Mouse (Mus musculus) heart, embryonic 13.5 days (tissue): ENCODE data around the gene Slc4a2. TPM values are rescaled to one million over a fixed set of nuclear protein-coding genes. Genes with fewer than 3 reads are reported as not detected.

Source experiments
- ATAC-seq: fragments of 200-750 bp; cut with Nextera tagmentation; 2 replicates; pipeline ENCODE4 v1.8.0; 2017; ENCODE audit warnings: moderate TSS enrichment; ENCODE audit not compliant: insufficient number of reproducible peaks, low FRiP score, low TSS enrichment; ENCODE audit errors: extremely low read depth
- H3K27ac ChIP-seq: fragments of 300-500 bp; sonication (generic); replicated peaks from 2 replicates; pipeline ENCODE4 v1.5.1; 2015; ENCODE audit warnings: moderate library complexity, mild to moderate bottlenecking, inconsistent platforms
- H3K27me3 ChIP-seq: fragments of 300-500 bp; sonication (generic); replicated peaks from 2 replicates; pipeline ENCODE4 v1.6.1; 2015; ENCODE audit warnings: mild to moderate bottlenecking, inconsistent platforms
- H3K36me3 ChIP-seq: fragments of 300-500 bp; sonication (generic); 2 replicates; pipeline ENCODE4 v1.6.1; 2015; ENCODE audit warnings: mild to moderate bottlenecking, inconsistent platforms
- H3K4me1 ChIP-seq: fragments of 300-500 bp; sonication (generic); 2 replicates; pipeline ENCODE4 v1.6.1; 2015; ENCODE audit warnings: inconsistent platforms
- H3K4me2 ChIP-seq: fragments of 300-500 bp; sonication (generic); 2 replicates; pipeline ENCODE4 v1.6.1; 2015; ENCODE audit warnings: inconsistent platforms, mild to moderate bottlenecking, moderate library complexity
- H3K4me3 ChIP-seq: fragments of 300-500 bp; sonication (generic); 2 replicates; pipeline ENCODE4 v1.5.1; 2015; ENCODE audit warnings: moderate library complexity, mild to moderate bottlenecking, inconsistent platforms
- H3K9ac ChIP-seq: fragments of 300-500 bp; sonication (generic); 2 replicates; pipeline ENCODE4 v1.6.1; 2015; ENCODE audit warnings: inconsistent platforms, mild to moderate bottlenecking, moderate library complexity
- H3K9me3 ChIP-seq: fragments of 300-500 bp; sonication (generic); 2 replicates; pipeline ENCODE4 v1.6.1; 2016; ENCODE audit warnings: inconsistent platforms
- WGBS: fragments of 180-500 bp; shearing (Covaris S2); methylation state at CpG from one replicate; pipeline ENCODE4 v1.1.7; 2015; ENCODE audit warnings: mixed read lengths; 5-methylcytosine and 5-hydroxymethylcytosine counted together
- polyA plus RNA-seq: library from polyadenylated mRNA; unstranded; fragments of >200 nt; fragmentation: Nextera tagmentation; extraction: Ambion mirVana; gene quantifications from 2 replicates; pipeline ENCODE4 v1.2.1, GENCODE M21; 2015

Slc4a2 gene
- polyA plus RNA-seq, 1 experiment from 2014 or later, result 29.3 TPM

- Histone ChIP-seq H3K4me1 (peaks cover 51% of the 10 kb centered on the region), H3K4me3 (peak overlapping the region; percentile 81), H3K9ac (peak overlapping the region; percentile 91; the same call in 1 of the 2 replicates), H3K36me3 (peaks cover 31% of the 10 kb centered on the region), H3K27ac (no peak overlapping the region), H3K9me3 (no peaks in the 10 kb centered on the region), H3K27me3 (no peaks in the 10 kb centered on the region), H3K4me2 (peak overlapping the region; percentile 96)
- no peak for ATAC-seq
- 27% methylated on average over 12 of the region's 12 CpGs for WGBS
Measured at GRCm38 (mm10) chr5:24427285-24427633, 3.6 kb downstream of the Slc4a2 start.

DNA sequence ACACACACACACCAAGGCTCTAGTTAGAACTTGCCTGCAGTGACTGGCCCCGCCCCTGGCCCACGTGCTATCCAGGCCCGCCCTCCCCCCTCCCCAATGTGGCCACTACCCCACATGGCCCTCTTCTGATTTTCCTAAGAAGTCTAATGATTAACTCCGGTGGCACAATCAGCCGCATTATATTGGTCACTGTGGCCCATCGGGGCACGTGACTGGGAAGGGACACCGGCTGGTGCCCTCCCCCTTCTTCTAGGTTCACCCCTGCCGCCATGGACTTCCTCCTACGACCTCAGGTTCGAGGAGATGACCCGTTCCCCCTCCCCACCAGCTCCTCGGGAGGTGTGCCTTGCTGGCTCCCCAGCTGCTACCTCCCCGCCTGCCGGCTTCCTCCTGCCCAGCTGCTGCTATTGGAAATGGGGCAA is 4.4 kb downstream of the Slc4a2 start:
- ATAC-seq, result no peak
- peak overlapping the region; percentile 96 for H3K4me2 ChIP-seq
- H3K36me3 ChIP-seq, result peaks cover 39% of the 10 kb centered on the region
- H3K9ac ChIP-seq, result peak overlapping the region; percentile 91
- 14% methylated on average over 15 of the region's 15 CpGs for WGBS
- no peaks in the 10 kb centered on the region for H3K9me3 ChIP-seq
- peaks cover 49% of the 10 kb centered on the region for H3K4me1 ChIP-seq
- 0 out of 2 replicates have a peak overlapping the region, but pooled peaks have one; percentile 3 for H3K4me3 ChIP-seq
- no peaks in the 10 kb centered on the region for H3K27me3 ChIP-seq
- 0 out of 2 replicates have a peak overlapping the region, but pooled peaks have one; percentile 5 for H3K27ac ChIP-seq

GRCm38 (mm10) chr5:24428596-24428995 is 5.0 kb downstream of the Slc4a2 start:
- Histone ChIP-seq H3K9me3 (no peaks in the 10 kb centered on the region), H3K4me1 (peaks cover 54% of the 10 kb centered on the region), H3K36me3 (peaks cover 45% of the 10 kb centered on the region), H3K27me3 (no peaks in the 10 kb centered on the region), H3K27ac (0 out of 2 replicates have a peak overlapping the region, but pooled peaks have one; percentile 5), H3K4me3 (0 out of 2 replicates have a peak overlapping the region, but pooled peaks have one; percentile 3), H3K4me2 (peak overlapping the region; percentile 96), H3K9ac (peak overlapping the region; percentile 91)
- ATAC-seq, result no peak
- WGBS, result 21% methylated on average over 9 of the region's 9 CpGs

GRCm38 (mm10) chr5:24433993-24434392 is 10.4 kb downstream of the Slc4a2 start:
- ATAC-seq, result no peak
- Histone ChIP-seq H3K27me3 (no peaks in the 10 kb centered on the region), H3K4me3 (no peak overlapping the region), H3K4me2 (no peak overlapping the region), H3K36me3 (peaks cover 96% of the 10 kb centered on the region), H3K4me1 (peaks cover 16% of the 10 kb centered on the region), H3K9ac (peak overlapping the region; percentile 19; the same call in 1 of the 2 replicates), H3K9me3 (no peaks in the 10 kb centered on the region), H3K27ac (peak overlapping the region; percentile 53; the same call in 1 of the 2 replicates)
- 84% methylated on average over 8 of the region's 8 CpGs for WGBS

- no peak overlapping the region for H3K4me3 ChIP-seq
- 91% methylated on average over 8 of the region's 8 CpGs for WGBS
- H3K4me1 ChIP-seq, result peaks cover 20% of the 10 kb centered on the region
- no peaks in the 10 kb centered on the region for H3K9me3 ChIP-seq
- H3K9ac ChIP-seq, result no peak overlapping the region
- H3K27ac ChIP-seq, result no peak overlapping the region
- no peak for ATAC-seq
- no peaks in the 10 kb centered on the region for H3K27me3 ChIP-seq
- H3K36me3 ChIP-seq, result peaks cover 74% of the 10 kb centered on the region
- no peak overlapping the region for H3K4me2 ChIP-seq
Measured at GRCm38 (mm10) chr5:24441187-24441586, 17.6 kb downstream of the Slc4a2 start.

DNA sequence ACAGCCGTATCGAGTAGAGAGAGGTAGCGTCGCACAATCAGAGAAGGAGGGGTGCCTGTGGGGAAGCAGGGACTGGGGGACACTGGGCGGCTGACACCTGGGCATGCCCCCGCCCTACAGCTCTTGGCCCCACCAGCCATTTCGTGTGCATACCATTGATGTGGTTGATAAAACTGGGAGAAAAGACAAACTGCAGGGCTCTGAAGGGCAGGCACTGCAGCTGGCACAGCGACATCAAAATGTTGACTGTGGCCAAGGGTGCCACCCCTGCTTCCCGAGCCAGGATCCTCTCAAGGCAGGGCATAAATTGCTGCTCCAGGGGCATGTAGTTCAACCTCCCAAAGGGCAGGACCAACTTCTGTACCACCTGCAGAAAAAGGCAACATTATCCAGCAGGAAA is 18.4 kb downstream of the Slc4a2 start:
- peaks cover 24% of the 10 kb centered on the region for H3K4me1 ChIP-seq
- no peak overlapping the region for H3K27ac ChIP-seq
- no peak overlapping the region for H3K9ac ChIP-seq
- peaks cover 66% of the 10 kb centered on the region for H3K36me3 ChIP-seq
- no peak overlapping the region for H3K4me2 ChIP-seq
- no peaks in the 10 kb centered on the region for H3K27me3 ChIP-seq
- 78% methylated on average over 9 of the region's 9 CpGs for WGBS
- no peak overlapping the region for H3K4me3 ChIP-seq
- no peaks in the 10 kb centered on the region for H3K9me3 ChIP-seq
- no peak for ATAC-seq

GRCm38 (mm10) chr5:24443204-24443603 is 19.6 kb downstream of the Slc4a2 start:
- H3K9me3 ChIP-seq, result no peaks in the 10 kb centered on the region
- H3K4me2 ChIP-seq, result peak overlapping the region; percentile 89; the same call in 1 of the 2 replicates
- ATAC-seq, result no peak
- H3K27ac ChIP-seq, result no peak overlapping the region
- H3K4me3 ChIP-seq, result 0 out of 2 replicates have a peak overlapping the region, but pooled peaks have one; percentile 93
- H3K4me1 ChIP-seq, result peaks cover 33% of the 10 kb centered on the region
- 86% methylated on average over 7 of the region's 7 CpGs for WGBS
- H3K36me3 ChIP-seq, result peaks cover 56% of the 10 kb centered on the region
- H3K9ac ChIP-seq, result no peak overlapping the region
- H3K27me3 ChIP-seq, result no peaks in the 10 kb centered on the region

DNA sequence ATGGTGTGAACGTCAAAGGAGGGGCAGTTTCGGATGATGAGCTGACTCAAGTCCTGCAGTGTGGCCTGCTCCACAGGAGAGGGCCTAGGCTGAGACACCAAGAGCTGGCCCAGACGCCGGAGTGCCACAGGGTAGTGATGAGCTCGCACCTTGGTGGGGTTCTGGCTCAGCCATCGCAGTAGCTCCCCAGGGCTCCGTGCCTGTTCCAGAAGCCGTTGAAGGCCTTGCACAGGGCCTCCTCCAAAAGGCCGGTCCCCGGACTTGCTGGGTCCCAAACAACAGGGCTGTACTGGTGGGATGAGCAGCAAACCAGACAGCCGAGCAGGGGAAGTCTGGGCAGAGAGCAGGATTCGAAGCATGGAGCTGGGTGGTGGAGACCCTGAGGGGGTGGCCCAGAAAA is 20.3 kb downstream of the Slc4a2 start:
- peak overlapping the region; percentile 93 for H3K4me3 ChIP-seq
- H3K27me3 ChIP-seq, result 0 out of 2 replicates have a peak, but pooled peaks cover 5% of the 10 kb centered on the region
- ATAC-seq, result no peak
- WGBS, result 77% methylated on average over 12 of the region's 12 CpGs
- peaks cover 50% of the 10 kb centered on the region for H3K36me3 ChIP-seq
- peak overlapping the region; percentile 99 for H3K9ac ChIP-seq
- peak overlapping the region; percentile 89 for H3K4me2 ChIP-seq
- peak overlapping the region; percentile 96; the same call in 1 of the 2 replicates for H3K27ac ChIP-seq
- no peaks in the 10 kb centered on the region for H3K9me3 ChIP-seq
- peaks cover 34% of the 10 kb centered on the region for H3K4me1 ChIP-seq

- no peaks in the 10 kb centered on the region for H3K9me3 ChIP-seq
- peaks cover 40% of the 10 kb centered on the region for H3K36me3 ChIP-seq
- peaks cover 5% of the 10 kb centered on the region; the same call in 1 of the 2 replicates for H3K27me3 ChIP-seq
- ATAC-seq, result peak; percentile 73
- under 1% methylated on average over 59 of the region's 60 CpGs for WGBS
- H3K4me1 ChIP-seq, result peaks cover 34% of the 10 kb centered on the region
- peak within 1 kb of the TSS; percentile 96 for H3K27ac ChIP-seq
- peak within 1 kb of the TSS; percentile 99 for H3K9ac ChIP-seq
- peak within 1 kb of the TSS; percentile 89 for H3K4me2 ChIP-seq
- peak within 1 kb of the TSS; percentile 93 for H3K4me3 ChIP-seq
Measured at GRCm38 (mm10) chr5:24444746-24445427, 21.2 kb downstream of the Slc4a2 start, which contains the start of gene Fastk. TSS of gene Fastk (minus strand) at chr5:24445287.

DNA sequence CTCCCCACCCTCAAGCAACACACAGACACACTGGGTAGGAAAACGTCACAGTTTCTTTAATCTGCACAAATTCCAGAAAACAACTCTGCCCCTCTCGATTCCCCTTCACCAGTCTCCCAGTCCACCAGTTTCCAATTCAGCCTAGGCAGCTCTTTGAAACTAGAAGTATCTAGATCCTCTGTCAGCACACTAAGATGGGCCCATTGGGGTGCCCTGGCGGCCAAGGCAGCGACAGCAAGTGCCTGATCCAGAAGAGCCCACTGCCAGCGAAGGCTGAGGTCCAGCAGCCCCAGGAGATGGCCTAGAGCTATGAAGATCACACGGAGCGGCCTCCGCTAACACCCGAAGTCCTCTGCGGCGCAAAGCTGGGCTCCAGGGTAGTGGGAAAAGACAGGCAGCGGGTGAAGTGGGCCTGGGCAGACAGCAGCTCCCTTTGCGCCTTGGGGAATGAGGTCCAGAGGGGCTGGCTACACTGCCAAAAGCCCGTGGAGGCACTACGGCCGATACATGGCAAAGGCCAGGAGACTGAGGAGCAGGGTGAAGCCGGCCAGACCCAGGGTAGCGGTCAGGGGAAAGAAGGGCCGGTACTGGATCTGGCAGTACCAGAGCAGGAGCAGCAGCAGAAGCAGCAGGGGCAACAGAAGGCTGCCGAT is 21.9 kb downstream of the Slc4a2 start:
- Histone ChIP-seq H3K4me3 (peak overlapping the region; percentile 93), H3K9me3 (no peaks in the 10 kb centered on the region), H3K36me3 (peaks cover 33% of the 10 kb centered on the region), H3K9ac (peak overlapping the region; percentile 99), H3K4me2 (peak overlapping the region; percentile 89), H3K27ac (peak overlapping the region; percentile 96), H3K27me3 (peaks cover 5% of the 10 kb centered on the region; the same call in 1 of the 2 replicates), H3K4me1 (peaks cover 34% of the 10 kb centered on the region)
- no peak for ATAC-seq
- WGBS, result 49% methylated on average over 20 of the region's 20 CpGs

GRCm38 (mm10) chr5:24446630-24447029 is 23.0 kb downstream of the Slc4a2 start:
- peaks cover 41% of the 10 kb centered on the region for H3K4me1 ChIP-seq
- H3K4me3 ChIP-seq, result peak overlapping the region; percentile 74
- no peak overlapping the region for H3K27ac ChIP-seq
- peaks cover 5% of the 10 kb centered on the region; the same call in 1 of the 2 replicates for H3K27me3 ChIP-seq
- no peak for ATAC-seq
- WGBS, result 80% methylated on average over 7 of the region's 7 CpGs
- peak overlapping the region; percentile 82 for H3K4me2 ChIP-seq
- no peak overlapping the region for H3K9ac ChIP-seq
- H3K36me3 ChIP-seq, result peaks cover 23% of the 10 kb centered on the region
- H3K9me3 ChIP-seq, result no peaks in the 10 kb centered on the region
